Mouse (Mus musculus) forebrain, embryonic 14.5 days (tissue): ENCODE measurements at regions not wholly inside any gene's neighbourhood (a gene's known extent, or its start where the extent isn't known, plus 50 kb on each side); places are given as distances from the start of the nearest gene placed in this dataset.

Experiments
- ATAC-seq: fragments of 200-750 bp; cut with Nextera tagmentation; 2 replicates; pipeline ENCODE4 v1.8.0; 2017; ENCODE audit warnings: mild to moderate bottlenecking, moderate library complexity
- DNase-seq: peaks from one replicate; pipeline ENCODE4 v3.0.0-alpha.2; 2015; ENCODE audit warnings: low spot score
- H3K27ac ChIP-seq: fragments of 300-500 bp; sonication (generic); 2 replicates; pipeline ENCODE4 v1.5.1; 2014; ENCODE audit warnings: low read depth, mild to moderate bottlenecking, control low read depth, low read length, moderate library complexity
- H3K27me3 ChIP-seq: fragments of 300-500 bp; sonication (generic); replicated peaks from 2 replicates; pipeline ENCODE4 v1.6.1; 2014; ENCODE audit warnings: low read length, control low read depth, mixed read lengths; ENCODE audit not compliant: control insufficient read depth, insufficient read depth
- H3K36me3 ChIP-seq: fragments of 300-500 bp; sonication (generic); 2 replicates; pipeline ENCODE4 v1.6.1; 2014; ENCODE audit warnings: low read length, control low read depth; ENCODE audit not compliant: control insufficient read depth, insufficient read depth
- H3K4me1 ChIP-seq: fragments of 300-500 bp; sonication (generic); 2 replicates; pipeline ENCODE4 v1.6.1; 2014; ENCODE audit warnings: antibody characterized with exemption, low read length, control low read depth; ENCODE audit not compliant: control insufficient read depth, insufficient read depth
- H3K4me2 ChIP-seq: fragments of 300-500 bp; sonication (generic); 2 replicates; pipeline ENCODE4 v1.6.1; 2014; ENCODE audit warnings: mild to moderate bottlenecking, control low read depth, low read length
- H3K4me3 ChIP-seq: fragments of 300-500 bp; sonication (generic); 2 replicates; pipeline ENCODE4 v1.5.1; 2014; ENCODE audit warnings: low read depth, low read length, control low read depth
- H3K9ac ChIP-seq: fragments of 300-500 bp; sonication (generic); 2 replicates; pipeline ENCODE4 v1.6.1; 2014; ENCODE audit warnings: mild to moderate bottlenecking, low read length, control low read depth, moderate library complexity
- H3K9me3 ChIP-seq: fragments of 300-500 bp; sonication (generic); replicated peaks from 2 replicates; pipeline ENCODE4 v1.6.1; 2016; ENCODE audit warnings: low read length, control low read depth, mixed read lengths; ENCODE audit not compliant: control insufficient read depth
- WGBS: fragments of 180-500 bp; shearing (Covaris S2); extraction: QIAGEN DNeasy Blood & Tissue Kit; methylation state at CpG from one replicate; pipeline ENCODE4 v1.1.7; 2014; 5-methylcytosine and 5-hydroxymethylcytosine counted together

DNA sequence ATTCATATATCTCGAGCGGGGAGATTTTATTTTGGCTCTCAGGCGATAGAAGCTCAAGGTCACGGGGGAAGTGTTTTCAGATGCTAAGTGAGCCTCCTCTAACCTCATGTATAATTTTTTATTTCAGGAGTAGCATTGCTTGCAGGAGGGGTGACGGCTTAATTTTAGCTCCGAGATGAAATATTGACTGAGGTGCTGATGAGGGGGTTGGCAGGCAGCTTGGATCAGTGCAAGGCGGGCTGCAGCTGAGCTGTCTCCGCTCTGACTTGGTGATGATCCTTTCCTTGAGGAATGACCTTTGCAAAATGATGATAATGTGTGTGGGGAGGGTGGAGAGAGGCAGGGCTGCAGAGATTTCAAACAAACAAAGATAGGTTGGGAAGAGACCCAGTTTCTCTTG is 222.6 kb downstream of the Hhipl2 start:
- H3K4me2 ChIP-seq = no peak overlapping the region
- H3K36me3 ChIP-seq = no peaks in the 10 kb centered on the region
- H3K4me3 ChIP-seq = no peak overlapping the region
- DNase-seq (no peak), ATAC-seq (no peak)
- H3K9ac ChIP-seq = no peak overlapping the region
- WGBS = 76% methylated on average over 8 of the region's 8 CpGs
- H3K4me1 ChIP-seq = no peaks in the 10 kb centered on the region
- H3K27ac ChIP-seq = no peak overlapping the region
- H3K27me3 ChIP-seq = no peaks in the 10 kb centered on the region
- H3K9me3 ChIP-seq = no peaks in the 10 kb centered on the region

DNA sequence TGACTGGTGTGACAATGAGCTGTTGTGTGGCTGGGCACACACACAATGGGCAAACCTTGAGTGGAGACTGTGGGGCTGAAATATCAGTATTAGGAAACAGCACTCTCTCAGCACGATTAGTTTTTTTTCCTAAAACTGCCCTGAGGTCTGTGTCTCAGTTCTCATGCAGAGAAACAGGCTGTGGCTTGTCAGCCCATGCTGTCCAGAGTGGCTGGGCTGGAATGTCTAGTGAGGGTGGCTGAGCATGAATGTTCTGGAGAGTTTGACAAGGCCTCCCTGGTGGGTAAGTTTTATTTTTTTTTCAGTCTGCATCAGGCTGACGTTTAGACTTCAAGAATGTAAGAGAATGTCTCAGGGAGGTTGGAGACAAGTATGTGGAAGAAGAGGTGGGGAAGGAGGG is 226.0 kb downstream of the Hhipl2 start:
- H3K4me3 ChIP-seq = no peak overlapping the region
- H3K27ac ChIP-seq = no peak overlapping the region
- H3K9me3 ChIP-seq = no peaks in the 10 kb centered on the region
- no peaks in the 10 kb centered on the region for H3K36me3 ChIP-seq
- 65% methylated on average over 2 of the region's 2 CpGs for WGBS
- H3K4me2 ChIP-seq = no peak overlapping the region
- H3K4me1 ChIP-seq = no peaks in the 10 kb centered on the region
- H3K27me3 ChIP-seq = no peaks in the 10 kb centered on the region
- no peak overlapping the region for H3K9ac ChIP-seq
- no peak for ATAC-seq
- DNase-seq = no peak

DNA sequence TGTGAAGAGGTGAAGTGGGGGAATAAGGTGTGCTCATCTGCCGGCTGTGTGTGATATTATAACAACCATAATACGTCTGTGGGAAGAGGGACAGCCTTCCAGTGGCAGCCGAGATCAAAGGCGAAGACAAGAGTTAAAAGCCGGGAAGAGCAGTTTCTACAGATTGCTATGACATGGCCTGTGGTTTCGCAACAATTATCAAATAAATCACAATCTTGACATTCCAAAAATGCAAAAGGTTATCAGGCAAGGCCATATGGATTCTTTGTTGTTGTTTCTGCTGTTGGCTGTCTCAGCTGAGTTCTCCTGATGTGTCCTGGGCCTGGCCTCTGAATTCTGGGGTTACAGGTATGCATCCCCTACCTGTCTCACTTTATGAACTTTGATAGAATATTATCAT is 235.9 kb downstream of the Hhipl2 start:
- H3K36me3 ChIP-seq = no peaks in the 10 kb centered on the region
- WGBS = 90% methylated on average over 6 of the region's 6 CpGs
- ATAC-seq (no peak), DNase-seq (no peak)
- H3K27ac ChIP-seq = no peak overlapping the region
- no peaks in the 10 kb centered on the region for H3K27me3 ChIP-seq
- H3K4me2 ChIP-seq = no peak overlapping the region
- H3K4me1 ChIP-seq = no peaks in the 10 kb centered on the region
- no peak overlapping the region for H3K4me3 ChIP-seq
- H3K9me3 ChIP-seq = no peaks in the 10 kb centered on the region
- no peak overlapping the region for H3K9ac ChIP-seq

DNA sequence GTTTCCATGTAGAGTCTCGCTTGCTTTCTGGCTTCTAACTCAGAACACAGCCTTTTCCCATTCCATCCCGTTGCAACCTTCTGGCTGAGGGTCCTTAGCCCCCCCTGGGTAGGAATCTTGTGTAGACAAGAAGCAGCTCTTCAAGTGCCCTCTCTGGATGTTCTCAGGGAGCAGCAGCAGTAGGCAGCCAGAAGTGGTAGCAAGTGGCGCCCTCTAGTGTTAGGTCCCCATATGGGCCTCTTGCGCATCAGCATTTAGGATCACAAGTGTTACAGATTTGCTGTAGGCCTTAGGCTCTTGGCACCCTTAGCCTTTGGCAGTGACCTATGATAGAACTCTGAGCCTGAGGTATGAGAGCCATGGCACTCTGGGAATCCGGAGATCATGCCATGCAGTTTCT is 239.0 kb downstream of the Hhipl2 start:
- no peak overlapping the region for H3K4me2 ChIP-seq
- 55% methylated on average over 5 of the region's 5 CpGs for WGBS
- no peak overlapping the region for H3K27ac ChIP-seq
- no peak overlapping the region for H3K9ac ChIP-seq
- H3K36me3 ChIP-seq = no peaks in the 10 kb centered on the region
- peak; percentile 37 for DNase-seq
- H3K4me1 ChIP-seq = no peaks in the 10 kb centered on the region
- H3K9me3 ChIP-seq = no peaks in the 10 kb centered on the region
- ATAC-seq = no peak
- no peak overlapping the region for H3K4me3 ChIP-seq
- no peaks in the 10 kb centered on the region for H3K27me3 ChIP-seq

DNA sequence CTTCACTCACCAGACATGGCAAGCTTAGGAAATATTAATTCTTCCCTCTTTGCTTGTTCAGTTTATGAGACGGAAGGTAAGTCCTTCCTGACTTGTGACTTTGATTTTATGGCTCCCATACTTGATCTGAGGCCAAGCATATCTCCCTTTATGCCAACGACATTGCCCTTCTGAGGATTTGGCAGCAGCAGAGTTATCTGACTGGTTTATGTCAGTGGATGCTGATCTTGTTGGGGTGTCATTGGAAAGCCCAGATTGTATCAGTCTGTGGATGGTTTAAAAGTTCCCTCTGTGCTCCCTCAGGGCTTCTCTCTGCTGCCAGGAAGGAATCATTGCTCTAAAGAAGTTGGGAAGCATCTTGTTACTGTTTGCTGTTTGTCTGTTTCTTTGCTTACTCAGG is 242.5 kb downstream of the Hhipl2 start:
- no peaks in the 10 kb centered on the region for H3K27me3 ChIP-seq
- H3K9ac ChIP-seq = no peak overlapping the region
- WGBS = 76% methylated on average over 2 of the region's 2 CpGs
- ATAC-seq (no peak), DNase-seq (no peak)
- H3K36me3 ChIP-seq = no peaks in the 10 kb centered on the region
- no peak overlapping the region for H3K27ac ChIP-seq
- H3K4me1 ChIP-seq = no peaks in the 10 kb centered on the region
- H3K4me2 ChIP-seq = no peak overlapping the region
- no peaks in the 10 kb centered on the region for H3K9me3 ChIP-seq
- H3K4me3 ChIP-seq = no peak overlapping the region

DNA sequence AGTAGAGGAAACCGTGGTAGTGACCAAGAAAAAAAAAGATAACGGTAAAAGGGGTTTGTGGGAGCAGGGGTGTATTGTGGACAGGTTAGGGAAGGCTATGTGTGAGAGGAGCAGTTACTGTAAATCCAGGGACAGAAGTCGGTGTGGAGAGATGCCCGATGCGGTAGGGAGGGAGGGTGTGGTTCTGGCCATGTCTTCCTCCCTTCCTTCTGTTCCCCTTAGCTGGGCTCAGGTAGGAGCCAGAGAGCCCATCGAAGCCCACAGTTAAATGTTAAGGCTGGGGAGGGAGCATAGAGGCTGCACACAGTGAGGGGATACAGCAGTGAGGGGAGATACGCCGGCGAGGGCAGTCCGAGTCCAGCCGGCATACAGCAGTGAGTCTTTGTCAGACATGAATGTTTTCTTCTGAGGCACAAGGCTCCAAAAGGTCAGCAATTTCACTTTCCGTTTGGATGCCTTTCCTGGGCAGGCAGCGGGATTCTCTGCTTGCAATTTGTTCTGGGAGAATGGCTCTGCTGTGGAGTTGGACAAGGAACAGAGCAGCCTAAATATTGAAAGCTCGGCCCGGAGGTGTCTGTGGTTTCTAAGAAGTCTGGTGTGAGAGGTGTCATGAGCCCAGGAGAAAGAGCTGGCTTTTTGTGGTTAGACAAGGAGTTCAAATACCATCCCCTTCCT is 244.5 kb downstream of the Hhipl2 start:
- peaks cover 7% of the 10 kb centered on the region; the same call in 1 of the 2 replicates for H3K9me3 ChIP-seq

DNA sequence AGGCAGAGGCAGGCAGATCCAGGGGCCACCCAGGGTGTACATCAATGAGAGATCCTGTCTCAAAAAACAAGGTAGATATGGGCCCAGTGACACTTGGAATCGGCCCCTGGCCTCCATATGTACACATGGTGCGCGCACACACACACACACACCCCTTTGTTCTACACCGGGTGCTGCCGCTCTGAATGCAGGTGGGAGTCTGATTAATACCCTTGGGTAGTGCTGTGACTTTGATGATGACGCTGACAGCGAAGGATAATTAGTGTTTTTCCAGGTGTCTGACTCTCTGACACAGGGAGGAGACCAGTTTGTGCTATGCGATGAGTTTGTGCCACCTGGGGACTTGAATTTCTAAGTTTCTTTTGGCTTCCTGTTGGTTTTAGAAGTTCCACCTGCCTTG is 251.3 kb downstream of the Hhipl2 start:
- Histone ChIP-seq H3K4me2 (no peak overlapping the region), H3K27ac (no peak overlapping the region), H3K4me3 (no peak overlapping the region), H3K27me3 (no peaks in the 10 kb centered on the region), H3K9ac (no peak overlapping the region), H3K36me3 (no peaks in the 10 kb centered on the region), H3K4me1 (no peaks in the 10 kb centered on the region), H3K9me3 (peaks cover 7% of the 10 kb centered on the region; the same call in 1 of the 2 replicates)
- DNase-seq = peak; percentile 2
- ATAC-seq = no peak
- WGBS = 84% methylated on average over 8 of the region's 8 CpGs

More for the DNA sequence above, 244.5 kb downstream of the Hhipl2 start:
- H3K4me3 ChIP-seq = no peak overlapping the region
- ATAC-seq (no peak), DNase-seq (no peak)
- H3K36me3 ChIP-seq = no peaks in the 10 kb centered on the region
- no peaks in the 10 kb centered on the region for H3K27me3 ChIP-seq
- no peak overlapping the region for H3K9ac ChIP-seq
- no peaks in the 10 kb centered on the region for H3K4me1 ChIP-seq
- no peak overlapping the region for H3K27ac ChIP-seq
- no peak overlapping the region for H3K4me2 ChIP-seq
- 87% methylated on average over 15 of the region's 15 CpGs for WGBS

DNA sequence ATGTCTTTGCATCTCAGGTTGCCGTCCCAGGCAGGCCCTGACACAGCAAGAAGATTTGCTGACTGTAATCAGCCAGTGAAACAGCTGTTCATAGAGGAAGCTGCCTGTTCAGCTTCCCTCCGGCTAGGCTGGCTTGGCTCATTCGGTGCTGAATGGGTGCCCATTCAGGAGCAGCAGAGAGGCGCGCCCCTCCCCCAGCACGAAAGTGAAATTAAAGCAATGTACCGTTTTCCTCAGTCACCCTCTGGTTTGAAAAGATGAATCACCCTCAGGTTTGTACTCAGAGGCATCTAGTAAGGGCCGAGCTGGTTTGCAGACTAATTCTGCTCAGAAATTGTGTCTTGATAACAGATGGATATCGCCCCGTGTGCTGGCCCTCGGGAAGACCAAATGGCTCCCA is 251.7 kb downstream of the Hhipl2 start:
- H3K27me3 ChIP-seq = no peaks in the 10 kb centered on the region
- WGBS = 63% methylated on average over 11 of the region's 11 CpGs
- H3K9me3 ChIP-seq = peaks cover 7% of the 10 kb centered on the region; the same call in 1 of the 2 replicates
- H3K36me3 ChIP-seq = no peaks in the 10 kb centered on the region
- ATAC-seq = peak; percentile 37; the same call in 1 of the 2 replicates
- H3K4me1 ChIP-seq = no peaks in the 10 kb centered on the region
- H3K9ac ChIP-seq = no peak overlapping the region
- H3K4me3 ChIP-seq = no peak overlapping the region
- no peak overlapping the region for H3K27ac ChIP-seq
- H3K4me2 ChIP-seq = no peak overlapping the region
- peak; percentile 29 for DNase-seq

DNA sequence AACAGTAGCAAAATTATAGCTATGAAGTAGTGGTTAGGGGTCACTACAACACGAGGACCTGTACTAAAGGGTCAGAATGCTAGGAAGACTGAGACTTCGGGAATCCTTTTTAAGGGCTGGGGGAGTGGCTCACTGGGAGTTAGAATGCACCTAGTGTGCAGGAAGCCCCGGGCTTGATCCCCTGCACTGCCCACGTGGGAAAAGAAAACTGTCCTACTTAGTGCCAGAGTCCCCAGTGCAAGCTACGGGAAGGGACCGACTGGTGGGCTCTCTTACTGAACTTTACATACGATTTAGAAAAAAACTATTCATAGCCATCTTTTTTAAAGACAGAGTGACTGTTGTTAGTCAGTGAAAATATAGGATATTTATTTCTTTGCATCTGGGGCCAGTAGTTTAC is 252.5 kb downstream of the Hhipl2 start:
- DNase-seq = no peak
- ATAC-seq = no peak
- H3K4me3 ChIP-seq = no peak overlapping the region
- H3K27me3 ChIP-seq = no peaks in the 10 kb centered on the region
- H3K36me3 ChIP-seq = no peaks in the 10 kb centered on the region
- no peak overlapping the region for H3K4me2 ChIP-seq
- peaks cover 7% of the 10 kb centered on the region; the same call in 1 of the 2 replicates for H3K9me3 ChIP-seq
- no peaks in the 10 kb centered on the region for H3K4me1 ChIP-seq
- no peak overlapping the region for H3K27ac ChIP-seq
- 74% methylated on average over 7 of the region's 7 CpGs for WGBS
- H3K9ac ChIP-seq = no peak overlapping the region
